In the genomic region with DNA sequence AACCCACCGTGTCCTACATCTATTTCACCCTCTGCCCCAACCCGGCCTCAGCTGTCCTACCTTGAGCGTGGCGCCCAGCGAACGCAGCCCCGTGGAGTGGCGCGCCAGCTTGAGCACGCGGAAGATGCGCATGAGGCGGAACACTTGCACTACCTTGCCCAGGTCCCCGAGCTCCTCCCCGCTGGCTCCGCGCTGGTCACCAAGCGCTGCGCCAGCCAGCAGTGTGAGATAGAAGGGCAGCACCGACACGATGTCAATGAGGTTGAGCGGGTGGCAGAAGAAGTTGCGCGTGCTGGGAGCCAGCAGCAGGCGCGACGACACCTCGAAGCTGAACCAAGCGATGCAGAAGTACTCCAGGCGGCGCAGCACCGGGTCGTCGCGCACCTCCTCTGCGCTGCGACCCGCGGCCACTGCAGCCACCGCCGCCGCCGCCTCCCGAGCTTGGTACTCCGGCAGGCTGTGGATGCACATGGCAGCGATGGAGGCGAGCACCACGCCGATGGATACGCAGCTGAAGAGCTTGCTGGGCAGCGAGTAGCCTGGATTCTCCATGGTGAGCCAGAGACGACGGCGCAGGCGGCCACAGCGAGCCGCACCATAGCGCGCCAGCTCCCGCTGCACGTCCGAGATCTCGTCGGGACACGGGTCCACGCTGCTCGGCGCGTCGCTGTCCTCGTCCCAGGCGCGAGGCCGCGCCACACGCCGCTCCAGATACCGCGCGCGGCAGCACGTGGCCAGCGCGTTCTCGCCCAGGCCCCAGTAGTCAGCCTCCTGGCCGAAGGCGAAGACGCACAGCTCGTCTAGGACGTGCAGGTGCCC, we compare ENCODE assay signal across 9 mouse cellular contexts. TPM values are rescaled to one million over a fixed set of nuclear protein-coding genes. Genes with fewer than 3 reads are reported as not detected.
DNase-seq lines count a peak whose midpoint lies in the region; ATAC-seq and TF ChIP-seq lines count a peak whose summit lies in the region.
"Had no signal": no experiment of that assay in that cellular context is flagged by ENCODE, and none has a peak within 500 bp of the region (broad histone marks: within the 10 kb centered on the region; RNA-seq: fewer than 3 reads in every experiment).

No protein-coding gene starts in this region.

- H3K4me3 ChIP-seq in kidney, embryonic 14.5 days (ENCODE audit: low read length), result peak overlapping the region; percentile 35
- no peak overlapping the region for H3K4me3 ChIP-seq in bone marrow, adult 2 months (replicated peaks; ENCODE audit: control insufficient read depth, low read depth, low read length)
- H3K4me3 ChIP-seq in hindbrain, embryonic 11.5 days (ENCODE audit: low read depth, low read length), result peak overlapping the region; percentile 22
- H3K4me3 ChIP-seq in midbrain, embryonic 14.5 days (replicated peaks; ENCODE audit: low read depth, low read length), result peak overlapping the region; percentile 33

- no peak for TF ChIP-seq POLR2A in bone marrow, adult 2 months (IDR thresholded peaks at IDR 0.05; ENCODE audit: borderline replicate concordance, control insufficient read depth, low read depth, low read length)

- no peak for TF ChIP-seq CTCF in bone marrow, adult 2 months (IDR thresholded peaks at IDR 0.05; ENCODE audit: control insufficient read depth, insufficient read depth, low read length)

- DNase-seq in kidney, postnatal 36 days, result no peak
- peak; percentile 55 for DNase-seq in hindbrain, embryonic 11.5 days (ENCODE audit: low spot score)
- DNase-seq in midbrain, embryonic 14.5 days, result peak; percentile 58
- DNase-seq in cerebellum, postnatal 4 days (ENCODE audit: low spot score in 2 of 2), result no peak
- DNase-seq in urinary bladder, postnatal 36 days (ENCODE audit: low spot score in 2 of 2), result no peak
- DNase-seq in Muller cell, postnatal 12 days (ENCODE audit: inconsistent ontology term), result no peak

- peaks cover 63% of the 10 kb centered on the region for H3K27me3 ChIP-seq in kidney, embryonic 14.5 days (ENCODE audit: control insufficient read depth, insufficient read depth, low read length)
- H3K27me3 ChIP-seq in hindbrain, embryonic 11.5 days (ENCODE audit: control insufficient read depth, insufficient read depth, low read length), result peaks cover 57% of the 10 kb centered on the region
- H3K27me3 ChIP-seq in midbrain, embryonic 14.5 days (ENCODE audit: control insufficient read depth, insufficient read depth, low read length), result peaks cover 59% of the 10 kb centered on the region

- ATAC-seq in kidney, embryonic 14.5 days (ENCODE audit: low FRiP score, low TSS enrichment), result peak; percentile 47; the same call in 1 of the 2 replicates
- no peak for ATAC-seq in hindbrain, embryonic 11.5 days (ENCODE audit: low FRiP score)
- ATAC-seq in midbrain, embryonic 14.5 days (ENCODE audit: low FRiP score, low TSS enrichment), result peak; percentile 46

- H3K4me2 ChIP-seq in kidney, embryonic 14.5 days (replicated peaks; ENCODE audit: low read depth, low read length), result peak overlapping the region; percentile 58
- peak overlapping the region; percentile 45 for H3K4me2 ChIP-seq in hindbrain, embryonic 11.5 days (replicated peaks; ENCODE audit: low read depth, low read length)
- peak overlapping the region; percentile 57 for H3K4me2 ChIP-seq in midbrain, embryonic 14.5 days (ENCODE audit: low read length)

- WGBS in kidney, embryonic 14.5 days, result 13% methylated on average over 88 of the region's 90 CpGs
- WGBS in bone marrow, adult 2 months, result 21% methylated on average over 90 of the region's 90 CpGs
- 13% methylated on average over 80 of the region's 90 CpGs for WGBS in hindbrain, embryonic 11.5 days
- whole genome bisulfite sequencing in midbrain, embryonic 14.5 days, result 12% methylated on average over 90 of the region's 90 CpGs

- H3K9me3 ChIP-seq in kidney, embryonic 14.5 days (ENCODE audit: control insufficient read depth, low read length), result no peaks in the 10 kb centered on the region
- H3K9me3 ChIP-seq in hindbrain, embryonic 11.5 days (ENCODE audit: control insufficient read depth, low read length), result no peaks in the 10 kb centered on the region
- no peaks in the 10 kb centered on the region for H3K9me3 ChIP-seq in midbrain, embryonic 14.5 days (ENCODE audit: control insufficient read depth, low read length)

- no peaks in the 10 kb centered on the region for H3K36me3 ChIP-seq in kidney, embryonic 14.5 days (ENCODE audit: control insufficient read depth, insufficient read depth, low read length)
- no peaks in the 10 kb centered on the region for H3K36me3 ChIP-seq in hindbrain, embryonic 11.5 days (ENCODE audit: control insufficient read depth, insufficient read depth, low read length)
- no peaks in the 10 kb centered on the region for H3K36me3 ChIP-seq in midbrain, embryonic 14.5 days (ENCODE audit: control insufficient read depth, insufficient read depth, low read length)

- peaks cover 9% of the 10 kb centered on the region; the same call in 1 of the 2 replicates for H3K4me1 ChIP-seq in kidney, embryonic 14.5 days (ENCODE audit: control insufficient read depth, insufficient read depth, low read length)
- no peaks in the 10 kb centered on the region; the same call in 1 of the 2 replicates for H3K4me1 ChIP-seq in bone marrow, adult 2 months (ENCODE audit: control insufficient read depth, insufficient read depth, low read length)
- peaks cover 12% of the 10 kb centered on the region for H3K4me1 ChIP-seq in hindbrain, embryonic 11.5 days (replicated peaks; ENCODE audit: control insufficient read depth, insufficient read depth, low read length)
- H3K4me1 ChIP-seq in midbrain, embryonic 14.5 days (ENCODE audit: control insufficient read depth, insufficient read depth, low read length), result peaks cover 9% of the 10 kb centered on the region; the same call in 1 of the 2 replicates

- peak overlapping the region; percentile 37 for H3K9ac ChIP-seq in kidney, embryonic 14.5 days (ENCODE audit: low read depth, low read length)
- H3K9ac ChIP-seq in hindbrain, embryonic 11.5 days (ENCODE audit: low read depth, low read length), result no peak overlapping the region
- H3K9ac ChIP-seq in midbrain, embryonic 14.5 days (replicated peaks; ENCODE audit: low read length), result peak overlapping the region; percentile 34; the same call in 1 of the 2 replicates

- no peak overlapping the region for H3K27ac ChIP-seq in kidney, embryonic 14.5 days (ENCODE audit: low read depth, low read length)
- H3K27ac ChIP-seq in bone marrow, adult 2 months (ENCODE audit: control insufficient read depth, insufficient read depth, low read depth, low read length, poor library complexity), result peak overlapping the region; percentile 7; the same call in 1 of the 2 replicates
- H3K27ac ChIP-seq in hindbrain, embryonic 11.5 days (ENCODE audit: low read depth, low read length), result no peak overlapping the region
- H3K27ac ChIP-seq in midbrain, embryonic 14.5 days (replicated peaks; ENCODE audit: low read depth, low read length), result no peak overlapping the region

RNA-seq across cellular contexts. Expression of a gene that starts 3.0 kb away (rescaled TPM):
- 0.16 TPM in 1 of 2 replicates, not detected in the other for polyA plus RNA-seq in kidney, embryonic 14.5 days (2014; fragmentation: Nextera tagmentation; extraction: Ambion mirVana)
- polyA plus RNA-seq in bone marrow, adult 2 months (2011; ENCODE audit: insufficient read depth, insufficient read length, low replicate concordance, missing spikeins), result not detected in 2 replicates
- polyA plus RNA-seq in hindbrain, embryonic 11.5 days (2014; fragmentation: Nextera tagmentation; extraction: Ambion mirVana), result 0.28 TPM in 1 of 2 replicates, not detected in the other
- polyA plus RNA-seq in midbrain, embryonic 14.5 days (2014; fragmentation: Nextera tagmentation; extraction: Ambion mirVana), result 0.62 and 2.1 TPM in 2 replicates
- polyA plus RNA-seq: liver, adult 2 months had no signal

RNA-seq across cellular contexts. Expression of a gene that starts 14.6 kb away (rescaled TPM):
- polyA plus RNA-seq in kidney, embryonic 14.5 days (2014; fragmentation: Nextera tagmentation; extraction: Ambion mirVana), result not detected in 2 replicates
- polyA plus RNA-seq in bone marrow, adult 2 months (2011; ENCODE audit: insufficient read depth, insufficient read length, low replicate concordance, missing spikeins), result not detected in 2 replicates
- polyA plus RNA-seq in hindbrain, embryonic 11.5 days (2014; fragmentation: Nextera tagmentation; extraction: Ambion mirVana), result not detected in 2 replicates
- not detected in 2 replicates for polyA plus RNA-seq in midbrain, embryonic 14.5 days (2014; fragmentation: Nextera tagmentation; extraction: Ambion mirVana)
- polyA plus RNA-seq: liver, adult 2 months had no signal

RNA-seq across cellular contexts. Expression of a gene that starts 22.4 kb away (rescaled TPM):
- not detected in 2 replicates for polyA plus RNA-seq in kidney, embryonic 14.5 days (2014; fragmentation: Nextera tagmentation; extraction: Ambion mirVana)
- not detected in 2 replicates for polyA plus RNA-seq in bone marrow, adult 2 months (2011; ENCODE audit: insufficient read depth, insufficient read length, low replicate concordance, missing spikeins)
- polyA plus RNA-seq in hindbrain, embryonic 11.5 days (2014; fragmentation: Nextera tagmentation; extraction: Ambion mirVana), result not detected in 2 replicates
- not detected in 2 replicates for polyA plus RNA-seq in midbrain, embryonic 14.5 days (2014; fragmentation: Nextera tagmentation; extraction: Ambion mirVana)
- polyA plus RNA-seq: liver, adult 2 months had no signal

RNA-seq across cellular contexts. Expression of a gene that starts 32.0 kb away (rescaled TPM):
- not detected in 2 replicates for polyA plus RNA-seq in kidney, embryonic 14.5 days (2014; fragmentation: Nextera tagmentation; extraction: Ambion mirVana)
- not detected in 2 replicates for polyA plus RNA-seq in bone marrow, adult 2 months (2011; ENCODE audit: insufficient read depth, insufficient read length, low replicate concordance, missing spikeins)
- not detected in 2 replicates for polyA plus RNA-seq in hindbrain, embryonic 11.5 days (2014; fragmentation: Nextera tagmentation; extraction: Ambion mirVana)
- polyA plus RNA-seq in midbrain, embryonic 14.5 days (2014; fragmentation: Nextera tagmentation; extraction: Ambion mirVana), result not detected in 2 replicates
- polyA plus RNA-seq: liver, adult 2 months had no signal

RNA-seq across cellular contexts. Expression of a gene that starts 53.5 kb away (rescaled TPM):
- polyA plus RNA-seq in kidney, embryonic 14.5 days (2014; fragmentation: Nextera tagmentation; extraction: Ambion mirVana), result 76.1 and 106 TPM in 2 replicates
- 3.2 TPM in 1 of 2 replicates, not detected in the other for polyA plus RNA-seq in bone marrow, adult 2 months (2011; ENCODE audit: insufficient read depth, insufficient read length, low replicate concordance, missing spikeins)
- not detected in 2 replicates for polyA plus RNA-seq in hindbrain, embryonic 11.5 days (2014; fragmentation: Nextera tagmentation; extraction: Ambion mirVana)
- not detected in 2 replicates for polyA plus RNA-seq in midbrain, embryonic 14.5 days (2014; fragmentation: Nextera tagmentation; extraction: Ambion mirVana)

Comparison
In these comparisons a context has a peak if more than half of its experiments do, and no peak if none do; other contexts are left out.
1. DNase-seq: peak in hindbrain, embryonic 11.5 days (single experiment) and midbrain, embryonic 14.5 days (single experiment); none in kidney, postnatal 36 days (0 of 2), cerebellum, postnatal 4 days (0 of 2), urinary bladder, postnatal 36 days (0 of 2) and Muller cell, postnatal 12 days (single experiment).
2. Peak in every context shown above with its lines, with median percentiles within 50 percentile points of each other: H3K4me2 ChIP-seq.